Mouse (Mus musculus): Measurements from ENCODE around the gene Cox17. TPM values are rescaled to one million over a fixed set of nuclear protein-coding genes. Genes with fewer than 3 reads are reported as not detected.

The Cox17 gene
- polyA plus RNA-seq, 1 experiment from 2014 or later: 287 TPM

GRCm38 (mm10) chr16:38352851-38353250, 6.1 kb downstream of the Cox17 start:
- no peaks in the 10 kb centered on the region for H3K27me3 ChIP-seq (ENCODE audit: insufficient read depth, poor library complexity, severe bottlenecking)
- H3K9me3 ChIP-seq: no peaks in the 10 kb centered on the region
- H3K36me3 ChIP-seq: peaks cover 36% of the 10 kb centered on the region
- no peak overlapping the region for H3K27ac ChIP-seq
- peaks cover 50% of the 10 kb centered on the region for H3K4me1 ChIP-seq
- no peak overlapping the region for H3K4me3 ChIP-seq
- no peak for DNase-seq (ENCODE audit: low spot score)

GRCm38 (mm10) chr16:38353642-38354041, 6.9 kb downstream of the Cox17 start:
- WGBS: 71% methylated on average over 2 of the region's 2 CpGs
- H3K27me3 ChIP-seq (ENCODE audit: insufficient read depth, poor library complexity, severe bottlenecking): no peaks in the 10 kb centered on the region
- DNase-seq (ENCODE audit: low spot score): peak; percentile 72
- no peak overlapping the region for H3K4me3 ChIP-seq
- peaks cover 38% of the 10 kb centered on the region for H3K36me3 ChIP-seq
- H3K9me3 ChIP-seq: no peaks in the 10 kb centered on the region
- H3K4me1 ChIP-seq: peaks cover 43% of the 10 kb centered on the region
- H3K27ac ChIP-seq: peak overlapping the region; percentile 64

GRCm38 (mm10) chr16:38354185-38354913, 7.6 kb downstream of the Cox17 start:
- Histone ChIP-seq H3K27me3 (ENCODE audit: insufficient read depth, poor library complexity, severe bottlenecking) (no peaks in the 10 kb centered on the region), H3K4me3 (no peak overlapping the region), H3K36me3 (peaks cover 34% of the 10 kb centered on the region), H3K9me3 (no peaks in the 10 kb centered on the region), H3K4me1 (peaks cover 49% of the 10 kb centered on the region), H3K27ac (peak overlapping the region; percentile 64; the same call in 1 of the 2 replicates)
- WGBS: 57% methylated on average over 5 of the region's 5 CpGs
- no peak for DNase-seq (ENCODE audit: low spot score)

- Histone ChIP-seq H3K27ac (no peak overlapping the region), H3K9me3 (no peaks in the 10 kb centered on the region), H3K4me3 (no peak overlapping the region), H3K36me3 (peaks cover 13% of the 10 kb centered on the region; the same call in 1 of the 2 replicates), H3K4me1 (peaks cover 57% of the 10 kb centered on the region), H3K27me3 (ENCODE audit: insufficient read depth, poor library complexity, severe bottlenecking) (no peaks in the 10 kb centered on the region)
- no peak for DNase-seq (ENCODE audit: low spot score)
- 81% methylated on average over 6 of the region's 6 CpGs for WGBS
Measured at GRCm38 (mm10) chr16:38358256-38358812, 11.5 kb downstream of the Cox17 start.

- Histone ChIP-seq H3K9me3 (no peaks in the 10 kb centered on the region), H3K27me3 (ENCODE audit: insufficient read depth, poor library complexity, severe bottlenecking) (no peaks in the 10 kb centered on the region), H3K27ac (peak overlapping the region; percentile 56; the same call in 1 of the 2 replicates), H3K4me3 (no peak overlapping the region), H3K36me3 (peaks cover 13% of the 10 kb centered on the region; the same call in 1 of the 2 replicates), H3K4me1 (peaks cover 58% of the 10 kb centered on the region)
- WGBS: 87% methylated on average over 2 of the region's 2 CpGs
- no peak for DNase-seq (ENCODE audit: low spot score)
Measured at GRCm38 (mm10) chr16:38359241-38359640, 12.4 kb downstream of the Cox17 start.

DNA sequence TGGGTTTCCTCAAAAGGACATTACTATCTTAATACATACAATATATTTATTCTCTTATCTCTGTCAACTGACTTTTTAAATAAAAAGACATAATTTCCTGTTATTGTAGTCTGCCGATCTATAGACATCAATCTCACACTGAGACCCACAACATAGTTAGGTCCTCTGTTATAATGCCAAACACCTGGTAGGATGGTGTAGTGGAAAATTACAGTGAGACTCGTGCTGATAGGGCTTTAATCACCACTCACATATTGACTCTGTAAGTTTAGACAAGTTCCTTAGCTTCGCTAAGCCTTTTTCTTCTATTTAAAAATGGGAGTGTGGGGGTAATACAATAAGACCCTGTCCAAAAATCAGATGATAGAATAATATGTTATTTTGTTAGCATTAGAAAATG, 13.1 kb downstream of the Cox17 start:
- no peak overlapping the region for H3K4me3 ChIP-seq
- peak overlapping the region; percentile 91; the same call in 1 of the 2 replicates for H3K27ac ChIP-seq
- peaks cover 53% of the 10 kb centered on the region for H3K4me1 ChIP-seq
- no peaks in the 10 kb centered on the region for H3K9me3 ChIP-seq
- DNase-seq (ENCODE audit: low spot score): no peak
- no peaks in the 10 kb centered on the region for H3K27me3 ChIP-seq (ENCODE audit: insufficient read depth, poor library complexity, severe bottlenecking)
- WGBS: 65% methylated on average over 3 of the region's 3 CpGs
- peaks cover 13% of the 10 kb centered on the region; the same call in 1 of the 2 replicates for H3K36me3 ChIP-seq

DNA sequence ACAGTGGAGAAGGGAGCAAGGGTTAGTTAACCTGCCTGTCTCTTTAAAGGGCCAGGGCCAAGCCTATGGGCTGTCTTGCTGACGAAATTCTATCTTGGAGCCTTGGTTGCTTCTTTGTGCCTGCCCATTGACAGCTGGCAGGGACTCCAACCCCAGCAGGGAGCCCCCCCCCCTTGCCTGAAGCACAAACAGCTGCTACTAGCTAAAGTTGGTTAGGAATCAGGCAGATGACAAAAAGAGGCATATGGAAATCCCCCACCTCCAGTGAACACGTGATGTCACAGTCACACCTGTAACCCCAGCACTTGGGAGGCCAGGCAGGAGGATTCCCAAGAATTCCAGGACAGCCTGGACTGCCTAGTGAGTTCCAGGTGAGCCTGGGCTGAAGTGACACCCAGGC, 13.5 kb downstream of the Cox17 start:
- WGBS: 32% methylated on average over 2 of the region's 2 CpGs
- DNase-seq (ENCODE audit: low spot score): no peak
- H3K4me1 ChIP-seq: peaks cover 53% of the 10 kb centered on the region
- no peak overlapping the region for H3K4me3 ChIP-seq
- H3K27ac ChIP-seq: peak overlapping the region; percentile 91
- peaks cover 16% of the 10 kb centered on the region for H3K36me3 ChIP-seq
- no peaks in the 10 kb centered on the region for H3K27me3 ChIP-seq (ENCODE audit: insufficient read depth, poor library complexity, severe bottlenecking)
- H3K9me3 ChIP-seq: no peaks in the 10 kb centered on the region

DNA sequence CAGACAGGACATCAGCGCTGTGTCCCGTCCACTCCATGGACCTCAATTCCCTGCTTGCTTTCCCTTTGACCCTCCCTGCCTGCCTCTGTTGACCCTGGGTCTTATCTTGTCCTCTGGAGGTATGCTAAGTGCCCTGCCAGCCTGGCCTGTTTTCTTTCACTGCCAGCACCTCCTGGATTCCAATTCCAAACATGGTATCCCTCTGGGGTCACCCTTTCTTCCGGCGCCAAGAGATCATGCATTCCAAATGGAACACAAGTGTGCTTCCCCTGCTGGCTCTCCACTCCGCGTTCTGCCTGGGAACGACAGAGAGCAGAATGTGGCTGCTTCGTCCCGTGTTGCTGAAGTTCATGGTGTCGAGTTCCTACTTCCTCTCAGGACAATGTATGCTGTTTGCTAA, 15.1 kb downstream of the Cox17 start, which contains the start of gene Popdc2:
Gene Popdc2, plus strand, starts transcription at position 277 of the 400 bp plus-strand sequence.
- WGBS: 9% methylated on average over 10 of the region's 10 CpGs
- Histone ChIP-seq H3K4me3 (peak within 1 kb of the TSS; percentile 65), H3K36me3 (peaks cover 25% of the 10 kb centered on the region), H3K9me3 (no peaks in the 10 kb centered on the region), H3K27me3 (ENCODE audit: insufficient read depth, poor library complexity, severe bottlenecking) (no peaks in the 10 kb centered on the region), H3K4me1 (peaks cover 50% of the 10 kb centered on the region), H3K27ac (peak within 1 kb of the TSS; percentile 91)
- DNase-seq (ENCODE audit: low spot score): peak; percentile 95

DNA sequence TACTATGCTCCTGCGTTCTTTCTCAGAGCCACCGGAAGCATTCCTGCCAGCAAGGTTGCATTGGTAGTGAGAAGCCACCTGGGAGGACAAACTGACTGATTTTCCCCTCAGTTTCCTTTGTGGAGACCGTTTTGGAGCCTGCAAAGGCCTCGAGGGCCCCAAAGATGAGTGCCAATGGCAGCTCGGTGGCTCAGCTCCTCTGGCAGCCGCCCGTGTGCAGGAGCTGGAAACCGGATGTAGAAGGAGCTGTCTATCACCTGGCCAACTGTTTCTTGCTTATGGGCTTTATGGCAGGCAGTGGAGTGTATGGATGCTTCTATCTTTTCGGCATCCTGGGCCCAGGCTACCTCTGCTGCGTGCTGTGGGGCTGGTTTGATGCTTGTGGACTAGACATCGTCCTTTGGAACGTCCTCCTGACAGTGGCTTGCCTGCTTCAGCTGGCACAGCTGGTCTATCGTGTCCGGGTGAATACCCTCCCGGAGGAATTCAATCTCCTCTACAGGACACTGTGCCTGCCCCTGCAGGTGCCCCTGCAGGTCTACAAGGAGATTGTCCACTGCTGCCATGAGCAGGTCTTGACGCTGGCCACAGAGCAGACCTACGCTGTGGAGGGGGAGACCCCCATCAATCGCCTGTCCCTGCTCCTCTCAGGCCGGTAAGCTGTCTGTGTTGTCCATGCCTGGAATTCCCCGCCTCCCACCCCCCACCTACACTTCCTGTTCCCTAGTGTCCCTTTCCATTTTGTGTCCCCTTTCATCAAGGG, 15.9 kb downstream of the Cox17 start:
- H3K4me3 ChIP-seq: peak overlapping the region; percentile 65
- WGBS: 27% methylated on average over 20 of the region's 20 CpGs
- H3K27me3 ChIP-seq (ENCODE audit: insufficient read depth, poor library complexity, severe bottlenecking): no peaks in the 10 kb centered on the region
- H3K9me3 ChIP-seq: no peaks in the 10 kb centered on the region
- peaks cover 50% of the 10 kb centered on the region for H3K4me1 ChIP-seq
- peaks cover 20% of the 10 kb centered on the region for H3K36me3 ChIP-seq
- H3K27ac ChIP-seq: peak overlapping the region; percentile 91
- no peak for DNase-seq (ENCODE audit: low spot score)

DNA sequence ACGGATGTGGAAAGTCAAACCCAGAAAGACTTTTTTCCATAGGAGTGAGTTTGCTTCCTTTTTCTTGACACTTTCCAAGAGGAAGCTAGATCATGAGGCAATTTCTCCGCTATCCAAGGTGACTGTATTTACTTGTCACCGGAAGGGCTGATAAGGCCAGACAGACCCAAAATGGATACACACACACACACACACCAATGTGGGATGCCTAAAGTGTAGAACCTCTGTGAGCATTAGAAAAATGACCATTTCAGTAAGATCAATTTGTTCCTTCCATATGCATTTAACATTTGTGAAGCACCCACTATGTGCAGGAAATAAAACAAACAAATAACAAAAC, 16.4 kb downstream of the Cox17 start:
- peaks cover 16% of the 10 kb centered on the region for H3K36me3 ChIP-seq
- H3K9me3 ChIP-seq: no peaks in the 10 kb centered on the region
- 11% methylated on average over 3 of the region's 3 CpGs for WGBS
- no peaks in the 10 kb centered on the region for H3K27me3 ChIP-seq (ENCODE audit: insufficient read depth, poor library complexity, severe bottlenecking)
- H3K27ac ChIP-seq: peak overlapping the region; percentile 91
- peak overlapping the region; percentile 65 for H3K4me3 ChIP-seq
- peaks cover 50% of the 10 kb centered on the region for H3K4me1 ChIP-seq
- no peak for DNase-seq (ENCODE audit: low spot score)

- 33% methylated on average over 7 of the region's 7 CpGs for WGBS
- H3K4me3 ChIP-seq: peak overlapping the region; percentile 65
- peak overlapping the region; percentile 91 for H3K27ac ChIP-seq
- no peak for DNase-seq (ENCODE audit: low spot score)
- H3K9me3 ChIP-seq: no peaks in the 10 kb centered on the region
- peaks cover 54% of the 10 kb centered on the region for H3K4me1 ChIP-seq
- no peaks in the 10 kb centered on the region for H3K27me3 ChIP-seq (ENCODE audit: insufficient read depth, poor library complexity, severe bottlenecking)
- peaks cover 16% of the 10 kb centered on the region for H3K36me3 ChIP-seq
Measured at GRCm38 (mm10) chr16:38363657-38364056, 16.9 kb downstream of the Cox17 start.

- no peak for DNase-seq (ENCODE audit: low spot score)
- Histone ChIP-seq H3K9me3 (no peaks in the 10 kb centered on the region), H3K36me3 (peaks cover 33% of the 10 kb centered on the region), H3K27me3 (ENCODE audit: insufficient read depth, poor library complexity, severe bottlenecking) (no peaks in the 10 kb centered on the region), H3K4me3 (peak overlapping the region; percentile 65), H3K4me1 (peaks cover 55% of the 10 kb centered on the region), H3K27ac (peak overlapping the region; percentile 91)
- WGBS: 47% methylated on average over 10 of the region's 10 CpGs
Measured at GRCm38 (mm10) chr16:38365390-38365789, 18.6 kb downstream of the Cox17 start.

GRCm38 (mm10) chr16:38366231-38366630, 19.4 kb downstream of the Cox17 start:
- H3K4me1 ChIP-seq: peaks cover 54% of the 10 kb centered on the region
- H3K27ac ChIP-seq: peak overlapping the region; percentile 91
- peaks cover 41% of the 10 kb centered on the region for H3K36me3 ChIP-seq
- peak; percentile 70 for DNase-seq (ENCODE audit: low spot score)
- no peaks in the 10 kb centered on the region for H3K27me3 ChIP-seq (ENCODE audit: insufficient read depth, poor library complexity, severe bottlenecking)
- WGBS: 54% methylated on average over 4 of the region's 4 CpGs
- H3K9me3 ChIP-seq: no peaks in the 10 kb centered on the region
- H3K4me3 ChIP-seq: peak overlapping the region; percentile 65

Measured in heart, embryonic 10.5 days (tissue).